In the genomic region with DNA sequence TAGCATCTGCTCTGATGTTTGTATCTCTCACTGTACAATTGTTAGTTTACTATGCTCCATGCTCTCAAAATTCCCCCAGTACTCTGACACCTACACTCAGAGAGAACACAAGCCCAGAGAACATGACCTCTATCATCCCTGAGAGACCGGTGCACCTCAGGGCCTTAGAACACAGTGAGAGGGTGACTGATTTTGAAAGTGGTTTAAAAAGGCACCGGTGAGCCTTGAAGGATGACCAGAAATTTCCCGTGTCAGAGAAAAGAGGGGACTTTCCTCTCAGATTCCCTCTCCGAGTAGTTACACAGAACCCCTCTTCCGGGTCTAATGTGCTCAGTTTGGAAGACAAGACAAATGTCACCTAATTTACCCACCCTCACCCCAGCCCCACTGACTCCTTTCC, we compare ENCODE assay signal across 12 mouse cellular contexts.
"Had no signal": no experiment of that assay in that cellular context is flagged by ENCODE, and none has a peak within 500 bp of the region (broad histone marks: within the 10 kb centered on the region; RNA-seq: fewer than 3 reads in every experiment).

No protein-coding gene starts in this region.

- H3K9me3 ChIP-seq: limb, embryonic 12.5 days; liver, embryonic 13.5 days; midbrain, embryonic 15.5 days; neural tube, embryonic 12.5 days had no signal

- H3K36me3 ChIP-seq: limb, embryonic 12.5 days; liver, embryonic 13.5 days; midbrain, embryonic 15.5 days; neural tube, embryonic 12.5 days had no signal

- H3K27ac ChIP-seq: layer of hippocampus, adult 2 months; limb, embryonic 12.5 days; liver, embryonic 13.5 days; midbrain, embryonic 15.5 days; neural tube, embryonic 12.5 days had no signal

- DNase-seq: kidney, adult 11 months; kidney, postnatal 4 days; liver; liver, embryonic 13.5 days; lung, adult 18-20 months; right cerebral cortex, postnatal 4 days; thymus, adult 18-20 months; thymus, postnatal 14 days had no signal

- H3K4me1 ChIP-seq: neural tube, embryonic 12.5 days had no signal

- H3K4me3 ChIP-seq: layer of hippocampus, adult 2 months; limb, embryonic 12.5 days; liver, embryonic 13.5 days; midbrain, embryonic 15.5 days; neural tube, embryonic 12.5 days had no signal

- H3K27me3 ChIP-seq: limb, embryonic 12.5 days; liver, embryonic 13.5 days; midbrain, embryonic 15.5 days; neural tube, embryonic 12.5 days had no signal
